Mouse (Mus musculus) naive thymus-derived CD4-positive, alpha-beta T cell, adult 2 months (primary cell): ENCODE data around the gene Ripk3.

ENCODE experiments used
- DNase-seq: peaks from one replicate; pipeline ENCODE4 v3.0.0-alpha.2; 2011; ENCODE audit warnings: low read depth

Ripk3 gene

DNA sequence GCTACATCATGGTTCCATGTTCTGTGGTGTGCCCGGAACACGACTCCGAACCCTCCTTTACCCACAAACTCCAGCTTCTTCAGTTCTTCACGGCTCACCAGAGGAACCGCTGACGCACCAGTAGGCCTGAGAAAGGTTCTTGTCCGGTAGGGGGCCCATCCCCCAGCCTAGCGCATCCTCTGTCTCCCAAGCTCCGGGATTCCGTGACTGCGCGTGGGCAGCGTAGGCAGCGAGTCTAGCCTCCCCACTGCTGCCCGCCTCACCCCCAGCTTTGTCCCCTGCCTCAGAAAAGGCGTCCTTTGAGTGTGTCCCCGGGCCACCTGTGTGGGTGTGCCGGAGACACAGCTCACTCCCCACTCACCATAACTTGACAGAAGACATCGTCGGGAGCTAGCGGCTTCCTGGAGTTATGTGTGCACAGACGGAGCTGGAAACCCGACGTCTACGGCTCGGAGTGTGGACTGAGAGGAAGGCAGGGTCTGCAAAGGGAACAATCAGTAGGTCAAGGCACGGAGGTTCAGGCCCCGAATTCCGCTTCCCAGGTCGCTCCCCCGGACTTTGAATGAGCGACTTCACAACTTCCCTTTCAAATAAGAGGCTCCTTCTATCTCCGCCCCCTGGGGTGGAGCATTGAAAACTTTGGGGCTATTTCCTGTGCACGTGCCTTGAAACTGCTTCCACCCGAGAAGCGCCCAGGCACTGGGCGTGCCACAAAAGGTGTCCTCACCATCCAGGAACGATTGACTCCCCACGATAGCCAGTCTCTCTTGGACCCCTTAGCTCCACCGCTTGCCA is at the start of gene Ripk3:
Gene Ripk3 (minus strand): TSS at position 610 of the 795 bp plus-strand sequence.
- peak; percentile 82 for DNase-seq

DNA sequence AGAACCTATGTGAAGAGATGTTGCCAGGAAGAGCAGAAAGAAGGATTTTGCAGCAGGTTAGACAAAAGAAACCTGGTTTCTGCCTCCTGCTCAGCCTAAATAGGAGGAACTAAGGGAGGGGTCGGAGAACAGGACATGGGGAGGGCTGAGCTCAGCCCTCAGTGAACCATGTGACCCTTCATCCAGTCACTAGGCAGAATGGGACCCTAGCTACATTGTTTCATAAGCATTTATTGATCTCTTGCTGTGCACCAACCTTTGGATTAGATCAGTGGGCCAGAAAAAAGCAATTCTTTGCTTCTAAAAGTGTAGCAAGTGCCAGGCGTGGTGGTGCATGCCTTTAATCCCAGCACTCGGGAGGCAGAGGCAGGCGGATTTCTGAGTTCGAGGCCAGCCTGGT is 49.6 kb upstream of the Ripk3 start:
- DNase-seq: no peak

DNA sequence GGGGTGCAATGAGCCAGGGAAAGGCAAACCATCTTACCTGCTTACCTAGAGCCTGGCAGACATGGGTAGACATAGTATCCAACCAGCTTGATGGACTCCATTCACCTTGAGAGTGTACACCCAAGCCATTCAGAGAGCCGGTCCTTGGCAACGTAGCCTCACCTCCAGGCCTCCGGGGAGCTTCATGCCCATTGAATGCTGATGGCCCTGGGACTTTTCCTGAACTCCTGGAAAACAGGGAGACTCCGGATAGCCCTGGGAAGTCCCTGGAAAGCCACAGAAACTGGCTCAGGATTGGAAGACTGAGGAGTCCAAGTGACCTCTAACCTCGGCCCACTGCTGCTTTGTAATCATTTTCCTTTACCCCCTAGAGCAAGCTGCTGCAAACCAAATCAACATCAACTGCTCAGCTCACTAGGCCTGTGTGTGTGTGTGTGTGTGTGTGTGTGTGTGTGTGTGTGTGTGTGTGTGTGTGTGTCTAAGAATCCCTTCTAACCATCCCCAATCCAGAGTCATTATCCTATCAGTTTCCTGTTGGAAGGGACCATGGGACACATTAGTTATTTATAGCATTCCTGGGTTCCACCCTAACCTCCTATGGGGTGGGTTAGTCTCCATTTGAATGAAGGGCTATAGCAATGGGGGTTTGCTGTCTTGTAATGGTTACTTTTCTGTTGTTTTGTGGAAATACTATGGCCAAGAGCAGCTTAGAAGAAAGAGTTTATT is 46.3 kb upstream of the Ripk3 start:
- DNase-seq: no peak

DNA sequence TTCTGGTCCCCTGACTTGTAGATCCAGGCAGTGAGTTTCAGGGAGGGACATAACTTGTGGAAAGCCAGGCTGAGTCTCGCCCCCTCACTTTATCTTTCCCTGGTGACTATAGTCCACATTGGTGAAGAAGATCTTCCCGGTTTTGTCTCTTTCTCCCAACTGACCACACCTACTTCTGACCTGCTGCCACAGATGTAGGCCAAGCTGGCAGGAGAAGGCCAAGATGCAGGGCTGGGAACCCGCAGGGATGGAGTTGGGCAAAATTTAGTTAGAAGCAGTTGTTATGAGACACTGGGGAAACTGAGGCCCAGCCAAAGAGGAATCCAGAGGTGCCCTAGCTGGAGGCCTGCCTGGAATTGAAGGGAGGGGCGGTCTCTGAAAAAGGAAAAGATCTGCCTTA is 44.5 kb upstream of the Ripk3 start:
- DNase-seq: no peak

DNA sequence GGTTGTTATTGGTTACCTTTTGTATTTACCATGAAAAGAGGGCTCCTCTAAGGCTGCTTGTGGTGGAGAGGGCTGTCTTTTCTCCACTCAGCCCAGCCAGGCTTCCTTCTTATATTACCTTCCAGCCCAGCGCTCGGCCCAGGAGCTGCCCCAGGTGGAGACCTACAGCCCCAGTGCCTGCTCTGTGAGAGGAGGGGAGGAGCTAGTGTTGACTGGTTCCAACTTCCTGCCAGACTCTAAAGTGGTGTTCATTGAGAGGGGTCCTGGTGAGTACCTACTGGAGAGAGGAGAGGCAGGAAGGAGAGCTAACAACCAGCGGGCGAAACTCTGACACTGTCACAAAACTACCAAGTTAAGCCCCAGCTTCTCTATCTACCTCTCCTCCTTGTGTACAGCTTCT is 41.7 kb upstream of the Ripk3 start:
- DNase-seq: no peak

DNA sequence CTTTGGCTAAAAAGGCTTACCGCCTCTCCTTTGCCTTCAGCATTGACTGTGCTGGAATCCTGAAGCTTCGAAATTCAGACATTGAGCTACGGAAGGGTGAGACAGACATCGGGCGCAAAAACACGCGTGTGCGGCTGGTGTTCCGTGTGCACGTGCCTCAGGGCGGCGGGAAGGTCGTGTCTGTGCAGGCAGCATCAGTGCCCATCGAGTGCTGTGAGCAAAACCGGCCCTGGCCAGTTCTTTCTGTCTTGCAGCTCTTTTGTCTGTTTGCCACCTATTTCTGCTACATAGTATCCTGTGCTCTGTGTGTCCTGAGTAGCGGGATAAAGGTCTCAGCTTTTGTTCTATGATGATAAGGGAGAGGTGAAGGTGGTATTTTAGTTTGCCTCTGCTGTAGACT is 41.2 kb upstream of the Ripk3 start:
- DNase-seq: no peak

DNA sequence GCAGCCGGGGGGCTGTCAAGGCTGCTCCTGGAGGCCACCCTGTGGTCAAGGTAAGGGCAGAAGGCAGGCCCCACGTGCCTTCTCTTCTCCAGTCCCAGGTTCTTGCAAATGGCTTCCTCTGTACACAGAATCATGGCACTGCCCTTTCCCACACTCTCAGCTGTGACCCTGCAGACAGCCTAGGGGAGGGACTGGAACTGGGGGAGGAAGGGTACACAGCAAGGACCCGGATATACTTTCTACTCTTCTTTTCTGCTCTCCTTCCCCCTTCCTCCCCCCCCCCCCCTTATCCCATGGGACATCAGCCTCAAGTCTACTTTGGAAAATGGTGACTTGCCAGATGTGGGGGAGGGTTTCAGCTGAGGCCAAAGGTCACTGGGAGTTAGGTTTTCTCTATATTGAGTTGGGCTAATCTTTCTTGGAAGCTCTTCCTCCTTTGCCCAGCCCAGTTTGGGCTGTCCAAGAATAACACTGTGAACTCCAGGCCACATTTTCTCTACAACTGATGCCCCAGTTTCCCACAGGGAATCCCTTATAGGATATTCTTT is 40.1 kb upstream of the Ripk3 start:
- no peak for DNase-seq

DNA sequence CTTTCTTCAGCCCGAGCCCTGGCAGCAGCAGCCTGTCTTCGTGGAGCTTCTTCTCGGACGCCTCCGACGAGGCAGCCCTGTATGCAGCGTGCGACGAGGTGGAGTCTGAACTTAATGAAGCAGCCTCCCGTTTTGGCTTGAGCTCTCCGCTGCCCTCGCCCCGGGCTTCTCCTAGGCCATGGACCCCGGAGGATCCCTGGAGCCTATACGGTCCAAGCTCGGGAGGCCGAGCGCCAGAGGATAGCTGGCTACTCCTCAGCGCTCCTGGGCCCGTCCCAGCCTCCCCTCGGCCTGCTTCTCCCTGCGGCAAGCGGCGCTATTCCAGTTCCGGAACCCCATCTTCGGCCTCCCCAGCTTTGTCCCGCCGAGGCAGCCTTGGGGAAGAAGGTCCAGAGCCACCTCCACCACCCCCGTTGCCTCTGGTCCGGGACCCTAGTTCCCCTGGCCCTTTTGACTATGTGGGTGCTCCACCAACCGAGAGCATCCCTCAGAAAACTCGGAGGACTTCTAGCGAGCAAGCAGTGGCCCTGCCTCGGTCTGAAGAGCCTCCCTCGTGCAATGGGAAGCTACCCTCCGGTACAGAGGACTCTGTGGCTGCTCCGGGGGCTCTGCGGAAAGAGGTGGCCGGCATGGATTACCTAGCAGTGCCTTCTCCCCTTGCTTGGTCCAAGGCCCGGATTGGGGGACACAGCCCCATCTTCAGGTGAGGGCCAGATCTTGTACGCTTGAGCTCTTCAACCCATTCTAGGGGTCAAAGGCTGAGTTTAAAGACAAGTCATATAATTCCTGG is 38.1 kb upstream of the Ripk3 start:
- DNase-seq: no peak

DNA sequence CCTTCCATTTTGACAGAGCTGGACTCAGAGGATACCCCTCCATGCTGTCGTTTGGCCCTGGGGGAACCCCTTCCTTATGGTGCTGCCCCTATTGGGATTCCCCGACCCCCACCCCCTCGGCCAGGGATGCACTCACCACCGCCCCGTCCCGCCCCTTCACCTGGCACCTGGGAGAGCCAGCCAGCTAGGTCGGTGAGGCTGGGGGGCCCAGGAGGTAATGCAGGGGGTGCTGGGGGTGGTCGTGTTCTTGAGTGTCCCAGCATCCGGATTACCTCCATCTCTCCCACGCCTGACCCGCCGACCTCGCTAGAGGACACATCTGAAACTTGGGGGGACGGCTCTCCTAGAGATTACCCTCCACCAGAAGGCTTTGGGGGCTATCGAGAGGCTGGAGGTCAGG is 37.5 kb upstream of the Ripk3 start:
- DNase-seq: no peak

DNA sequence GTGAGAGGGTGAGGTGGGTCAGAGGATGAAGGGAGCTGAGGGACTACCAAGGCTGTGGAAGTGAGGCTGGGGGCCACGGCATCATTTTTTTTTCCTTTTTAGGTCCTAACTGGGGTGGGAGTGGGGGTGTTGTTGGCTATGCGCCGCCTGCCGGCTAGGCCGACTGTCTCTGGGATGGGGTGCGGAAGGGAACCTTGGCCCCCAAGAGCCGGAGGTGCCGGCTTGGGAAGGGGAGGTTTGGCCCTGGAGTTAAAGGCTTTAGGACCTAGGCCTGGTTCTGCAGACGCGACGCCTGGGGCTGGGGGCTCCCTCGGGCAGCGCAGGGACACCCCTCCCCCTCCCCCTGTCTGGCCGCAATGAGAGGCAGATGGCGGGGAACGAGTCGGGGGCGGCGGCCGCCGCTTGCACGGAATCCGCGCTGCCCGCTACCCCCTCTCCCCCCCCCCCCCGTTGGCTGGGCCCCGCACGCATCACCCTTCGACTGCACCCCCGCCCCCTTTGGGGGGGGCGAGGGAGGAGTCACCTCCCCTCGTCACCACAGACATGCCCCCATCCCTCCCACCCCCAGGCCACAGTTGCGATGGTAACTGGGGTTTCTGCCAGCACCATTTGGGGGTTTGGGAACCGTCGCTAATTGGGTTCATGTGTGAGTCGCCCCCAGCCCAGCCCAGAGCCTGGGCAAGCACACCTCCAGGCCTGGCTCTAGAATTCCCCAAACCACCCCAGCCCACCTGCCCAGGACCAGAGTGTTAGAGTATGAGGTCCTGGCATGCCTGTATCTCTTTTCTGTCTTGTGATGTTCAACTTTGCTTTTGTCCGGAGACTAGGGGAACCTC is 36.8 kb upstream of the Ripk3 start:
- DNase-seq: peak; percentile 31

DNA sequence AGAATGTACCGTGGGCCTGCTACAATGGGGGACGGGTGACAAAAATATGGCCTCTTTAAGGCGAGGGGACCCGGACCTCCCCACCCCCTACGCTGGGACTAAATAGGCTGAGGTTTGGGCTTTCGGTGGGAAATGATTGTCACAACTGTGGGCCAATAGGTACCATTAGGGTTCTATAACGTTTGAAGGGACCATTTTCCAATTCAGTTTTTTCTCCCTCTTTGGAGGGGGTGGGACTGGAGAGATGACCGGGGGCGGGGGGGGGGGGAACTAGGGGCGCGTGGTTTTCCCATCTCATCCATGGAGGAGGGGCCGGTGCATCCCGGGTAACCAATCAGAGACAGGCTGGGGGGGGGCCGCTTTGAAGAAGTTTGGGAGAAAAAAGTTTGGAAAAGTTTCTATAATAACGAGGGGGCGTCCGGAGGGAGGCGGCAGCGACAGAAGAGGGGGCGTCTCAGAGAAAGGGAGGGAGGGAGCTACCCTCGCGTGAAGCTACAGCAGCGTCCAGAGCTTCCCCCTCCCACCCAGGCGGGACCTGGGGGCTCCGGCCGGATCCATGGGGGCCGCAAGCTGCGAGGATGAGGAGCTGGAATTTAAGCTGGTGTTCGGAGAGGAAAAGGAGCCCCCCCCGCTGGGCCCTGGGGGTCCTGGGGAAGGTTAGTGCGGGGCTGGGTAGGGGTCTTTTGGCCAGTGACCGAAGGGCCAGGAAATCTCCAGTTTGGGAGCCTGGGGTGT is 36.0 kb upstream of the Ripk3 start:
- no peak for DNase-seq

DNA sequence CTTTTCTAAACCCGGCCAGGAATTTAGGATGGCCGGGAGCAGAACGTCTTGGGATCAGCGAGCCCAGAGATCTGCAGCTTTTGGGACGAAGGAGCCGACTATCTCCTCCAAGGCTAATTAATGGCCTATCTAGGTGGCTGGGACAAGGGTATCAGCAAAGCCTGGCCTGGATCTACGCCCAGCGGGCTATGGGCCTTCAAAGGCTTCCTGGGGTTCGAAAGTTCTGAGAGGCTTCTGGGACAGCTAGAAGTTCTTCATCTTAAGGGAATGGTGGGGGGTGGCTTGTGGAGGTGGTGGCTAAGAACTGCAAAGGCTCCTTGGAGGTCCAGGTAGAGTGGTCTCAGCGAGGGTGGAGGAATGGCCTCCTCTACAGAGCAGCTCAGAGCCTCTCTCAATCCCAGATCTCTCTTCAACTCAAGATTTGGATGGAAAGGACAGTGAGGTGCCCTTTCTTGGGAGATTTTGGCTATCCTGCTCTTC is 35.4 kb upstream of the Ripk3 start:
- DNase-seq: peak; percentile 18

DNA sequence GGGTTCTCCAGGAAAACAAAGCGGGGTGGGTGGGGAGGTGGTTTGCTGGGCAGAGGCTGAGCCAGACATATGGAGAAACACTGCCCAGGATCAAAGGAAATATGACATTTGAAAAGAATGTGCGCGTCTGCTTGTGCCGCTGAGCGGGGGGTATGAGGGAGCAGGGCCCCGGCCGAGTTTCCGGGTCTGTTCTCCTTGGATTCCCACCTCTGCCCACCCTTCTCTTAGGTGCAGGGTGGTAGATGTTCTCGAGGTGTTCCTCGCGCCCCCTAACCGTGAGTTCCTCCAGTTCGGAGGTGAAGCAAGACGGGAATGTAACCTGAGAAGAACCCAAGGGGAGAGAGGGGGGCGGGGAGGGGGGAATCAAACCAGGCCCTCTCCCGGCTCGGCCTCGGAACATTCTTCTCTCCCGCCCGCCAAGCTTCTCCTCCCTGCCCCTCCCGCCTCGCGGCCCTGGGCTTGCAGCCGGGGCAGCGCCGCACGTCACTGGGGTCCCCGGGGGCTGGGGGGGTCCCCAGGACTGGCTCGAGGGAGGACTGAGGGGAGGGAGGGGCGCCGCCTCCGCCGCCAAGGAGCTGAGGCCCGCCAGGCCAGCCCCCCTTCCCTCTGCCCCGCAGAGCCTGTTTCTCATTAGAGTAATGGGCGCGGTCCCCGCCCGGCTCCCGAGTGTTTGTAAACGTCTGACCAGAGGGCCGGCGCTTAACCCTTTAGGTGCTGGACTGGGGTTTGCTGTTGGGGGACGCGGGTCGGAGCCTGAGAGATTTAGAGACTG is 34.5 kb upstream of the Ripk3 start, which contains the start of gene Nfatc4:
Gene Nfatc4 (plus strand): TSS at position 154 of the 772 bp plus-strand sequence.
- DNase-seq: peak; percentile 44

DNA sequence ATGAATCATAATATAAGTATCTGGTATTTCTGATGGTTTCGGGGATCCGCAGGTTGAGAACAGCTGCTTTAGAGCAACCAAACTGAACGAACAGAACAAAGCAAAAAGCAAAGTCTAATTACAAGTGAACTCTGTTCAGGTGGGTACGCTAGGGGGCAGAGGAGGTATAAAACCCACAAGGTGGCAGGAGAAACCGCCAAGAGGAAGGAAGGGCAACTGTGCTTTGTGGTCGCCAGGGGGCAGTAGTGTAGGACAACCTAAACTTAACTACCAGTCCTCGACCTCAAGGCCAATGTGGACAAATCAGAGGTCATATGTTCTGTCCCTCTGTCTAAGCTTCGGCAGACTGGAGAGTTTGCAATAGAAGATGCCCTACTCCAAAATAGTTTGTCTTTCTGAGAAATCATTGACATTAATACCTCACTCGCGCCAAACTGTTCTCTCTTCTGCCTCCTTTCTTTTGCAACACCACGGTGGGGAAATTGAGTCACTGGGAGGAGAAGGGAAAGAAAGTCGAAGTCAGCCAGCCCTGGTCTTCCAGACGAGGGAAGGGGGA is 33.8 kb upstream of the Ripk3 start:
- peak; percentile 88 for DNase-seq

DNA sequence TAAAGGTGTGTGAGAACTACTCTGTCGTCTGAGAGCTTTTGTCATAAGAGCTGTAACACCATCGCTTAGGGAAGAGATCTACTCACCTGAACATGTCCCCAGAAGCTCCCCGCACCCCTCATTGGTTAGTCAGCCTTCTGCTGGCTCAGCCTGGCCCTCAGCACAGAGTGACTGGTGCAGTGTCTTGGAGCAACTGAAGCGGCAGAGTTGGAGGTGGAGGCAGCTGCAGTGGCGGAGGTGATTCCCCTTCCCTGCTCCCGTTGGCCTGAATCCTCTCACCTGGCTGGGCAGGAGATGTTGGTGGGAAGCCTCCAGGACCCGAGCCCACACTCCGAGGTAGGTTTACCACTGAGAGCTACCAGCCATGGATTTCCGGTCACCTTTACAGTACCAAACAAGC is 31.9 kb upstream of the Ripk3 start:
- DNase-seq: no peak

DNA sequence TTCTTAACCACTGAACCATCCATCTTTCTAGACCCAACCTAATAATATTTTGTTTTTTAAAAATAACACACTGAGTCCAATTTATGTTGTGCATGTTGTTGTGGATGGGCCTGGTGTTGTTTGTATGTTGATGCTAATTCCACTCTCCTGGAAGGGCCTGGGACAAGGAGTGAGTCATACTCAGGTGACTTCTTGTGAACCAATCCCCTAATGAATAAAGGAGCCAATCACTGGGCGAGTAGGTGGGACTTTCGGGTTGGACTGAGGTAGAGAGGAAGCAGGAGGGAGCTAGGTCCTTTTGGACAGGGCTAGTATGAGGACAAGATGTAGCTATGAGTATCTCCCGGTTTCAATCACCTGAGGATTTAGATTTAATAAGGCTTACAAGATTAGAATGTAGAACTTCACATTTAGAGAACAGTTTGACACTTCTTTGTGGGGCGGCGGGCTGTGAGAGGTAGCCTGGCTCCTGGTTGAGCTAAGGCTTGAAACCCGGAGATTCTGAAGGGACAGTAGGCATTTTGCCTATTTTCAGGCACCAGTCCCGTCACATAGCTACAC is 31.3 kb upstream of the Ripk3 start:
- no peak for DNase-seq

DNA sequence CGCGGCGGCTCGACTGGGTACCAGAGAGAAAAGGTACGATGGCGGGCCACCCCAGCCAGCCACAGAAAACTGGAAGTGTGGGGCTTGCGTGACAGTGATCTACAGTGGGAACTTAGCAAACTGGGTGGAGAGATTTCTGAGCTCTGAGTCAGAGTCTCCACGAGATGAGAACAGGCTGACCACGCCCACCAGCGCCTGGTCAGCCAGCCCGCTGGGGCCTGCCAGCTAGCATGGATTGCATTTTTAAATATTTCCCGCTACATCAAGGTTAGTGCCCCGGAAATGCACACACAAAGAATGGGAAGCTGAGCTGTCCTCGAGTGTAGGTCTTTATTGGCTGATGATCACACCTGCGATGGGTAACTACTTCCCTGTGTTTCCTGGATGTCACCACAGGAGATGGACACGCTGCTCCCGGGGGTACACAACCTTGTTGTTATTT is 26.7 kb upstream of the Ripk3 start:
- no peak for DNase-seq

DNA sequence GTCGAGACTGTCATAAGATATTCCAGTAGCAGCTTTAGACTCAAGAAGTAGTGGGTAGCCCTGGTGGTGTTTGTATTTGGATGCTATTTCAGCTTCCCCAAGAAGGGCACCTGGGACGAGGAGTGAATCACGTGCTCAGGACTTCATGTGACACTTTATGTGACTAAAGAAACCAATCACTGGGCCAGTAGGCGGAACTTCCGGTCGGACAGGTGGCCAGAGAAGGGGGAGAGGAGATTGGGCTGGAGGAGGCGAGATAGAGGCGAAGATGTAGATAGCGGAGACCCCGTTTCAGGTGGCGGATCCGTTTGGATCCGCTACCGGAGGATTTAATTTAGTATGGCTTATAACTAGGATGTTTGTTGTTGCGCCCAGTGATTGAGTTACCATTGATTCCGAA is 26.2 kb upstream of the Ripk3 start:
- no peak for DNase-seq
